ENCODE assay signal across 13 mouse cellular contexts in the genomic region with DNA sequence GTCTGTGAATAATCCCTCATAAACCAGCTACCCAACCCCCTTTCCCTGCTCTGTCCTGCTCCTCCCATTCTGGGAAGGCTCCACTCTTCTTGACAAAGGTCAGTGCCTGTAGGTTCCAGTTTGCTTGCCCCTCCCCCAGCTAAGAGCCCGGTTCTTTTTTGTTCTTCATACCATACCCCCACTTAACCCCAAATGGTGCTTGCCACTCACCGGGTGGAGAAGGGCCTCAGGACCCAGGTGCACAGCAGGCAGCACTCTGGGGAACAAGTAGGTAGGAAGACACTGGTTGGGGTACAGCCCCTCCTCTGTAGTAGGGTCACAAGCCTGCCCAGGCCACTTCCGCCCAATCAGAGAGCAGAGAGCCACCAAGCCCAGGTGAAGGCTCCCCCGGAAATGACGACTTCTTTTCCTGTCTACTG. TPM values are rescaled to one million over a fixed set of nuclear protein-coding genes. Genes with fewer than 3 reads are reported as not detected.
A peak's percentile ranks its signal among the peaks of the same experiment; 100 is the strongest.
DNase-seq lines count a peak whose midpoint lies in the region; ATAC-seq and TF ChIP-seq lines count a peak whose summit lies in the region.
"Had no signal": no experiment of that assay in that cellular context is flagged by ENCODE, and none has a peak within 500 bp of the region (broad histone marks: within the 10 kb centered on the region; RNA-seq: fewer than 3 reads in every experiment).

No protein-coding gene starts in this region.

- H3K9me3 ChIP-seq in kidney, embryonic 15.5 days (replicated peaks): no peaks in the 10 kb centered on the region
- H3K9me3 ChIP-seq in liver, postnatal 0 days (ENCODE audit: low read length): no peaks in the 10 kb centered on the region
- H3K9me3 ChIP-seq: G1E had no signal

- WGBS in kidney, adult 2 months: 20% methylated on average over 5 of the region's 5 CpGs
- WGBS in kidney, embryonic 15.5 days: 34% methylated on average over 5 of the region's 5 CpGs
- WGBS in liver, postnatal 0 days (ENCODE audit: insufficient replicate concordance): 26% methylated on average over 5 of the region's 5 CpGs

- no peak for ATAC-seq in kidney, embryonic 15.5 days (replicated peaks; ENCODE audit: low FRiP score)
- peak; percentile 92 for ATAC-seq in liver, postnatal 0 days
- ATAC-seq: hindbrain, embryonic 16.5 days had no signal

- H3K4me3 ChIP-seq in kidney, adult 2 months (ENCODE audit: insufficient read depth, low read depth, low read length): peak overlapping the region; percentile 53
- H3K4me3 ChIP-seq in kidney, embryonic 15.5 days (replicated peaks): no peak overlapping the region
- peak overlapping the region; percentile 38 for H3K4me3 ChIP-seq in liver, postnatal 0 days (ENCODE audit: low read depth, low read length)
- H3K4me3 ChIP-seq in layer of hippocampus, adult 2 months: no peak overlapping the region

- H3K4me1 ChIP-seq in kidney, adult 2 months (ENCODE audit: control insufficient read depth, insufficient read depth, low read length): no peaks in the 10 kb centered on the region; the same call in 1 of the 2 replicates
- peaks cover 33% of the 10 kb centered on the region for H3K4me1 ChIP-seq in kidney, embryonic 15.5 days
- H3K4me1 ChIP-seq in liver, postnatal 0 days (ENCODE audit: insufficient read depth): peaks cover 23% of the 10 kb centered on the region

- no peak overlapping the region for H3K9ac ChIP-seq in kidney, embryonic 15.5 days
- H3K9ac ChIP-seq in liver, postnatal 0 days (replicated peaks): no peak overlapping the region

- no peak overlapping the region for H3K4me2 ChIP-seq in kidney, embryonic 15.5 days
- peak overlapping the region; percentile 61 for H3K4me2 ChIP-seq in liver, postnatal 0 days (ENCODE audit: low read depth, low read length)

- TF ChIP-seq EP300 in liver, postnatal 0 days (IDR thresholded peaks at IDR 0.05; ENCODE audit: low read depth): peak; percentile 63; the same call in 1 of the 2 replicates

- H3K27me3 ChIP-seq in kidney, adult 2 months (replicated peaks; ENCODE audit: control insufficient read depth, insufficient read depth, low read length): no peaks in the 10 kb centered on the region
- peaks cover 21% of the 10 kb centered on the region for H3K27me3 ChIP-seq in kidney, embryonic 15.5 days
- H3K27me3 ChIP-seq in liver, postnatal 0 days (ENCODE audit: insufficient read depth, low read length): peaks cover 41% of the 10 kb centered on the region

- peak overlapping the region; percentile 73; the same call in 1 of the 2 replicates for H3K27ac ChIP-seq in kidney, adult 2 months (ENCODE audit: insufficient read depth, low read depth, low read length)
- no peak overlapping the region for H3K27ac ChIP-seq in kidney, embryonic 15.5 days
- H3K27ac ChIP-seq in liver, postnatal 0 days (ENCODE audit: low read depth): peak overlapping the region; percentile 91
- no peak overlapping the region for H3K27ac ChIP-seq in layer of hippocampus, adult 2 months

- no peaks in the 10 kb centered on the region for H3K36me3 ChIP-seq in kidney, adult 2 months (ENCODE audit: control insufficient read depth, insufficient read depth, low read length)
- H3K36me3 ChIP-seq in kidney, embryonic 15.5 days: no peaks in the 10 kb centered on the region
- no peaks in the 10 kb centered on the region; the same call in none of the 2 replicates for H3K36me3 ChIP-seq in liver, postnatal 0 days (replicated peaks; ENCODE audit: insufficient read depth, low read length)
- H3K36me3 ChIP-seq: G1E had no signal

- no peak for TF ChIP-seq POLR2A in kidney, adult 2 months (IDR thresholded peaks at IDR 0.05; ENCODE audit: low read depth, low read length)

- TF ChIP-seq CTCF in kidney, adult 2 months (conservative IDR thresholded peaks at IDR 0.05; ENCODE audit: insufficient read depth, insufficient read length, low read depth, low read length): no peak
- no peak for TF ChIP-seq CTCF in liver, postnatal 0 days (IDR thresholded peaks at IDR 0.05; ENCODE audit: low read depth)
- no peak for TF ChIP-seq CTCF in layer of hippocampus, adult 2 months (conservative IDR thresholded peaks at IDR 0.05)

- DNase-seq in kidney, adult 2 months: peak; percentile 88
- DNase-seq in ZHBTc4 (ENCODE audit: low read depth, low spot score): peak; percentile 49
- peak; percentile 59 for DNase-seq in kidney, postnatal 14 days
- DNase-seq in liver, postnatal 0 days: peak; percentile 64
- DNase-seq in layer of hippocampus, adult 2 months (ENCODE audit: low spot score in 2 of 2): no peak
- DNase-seq in right cerebral cortex, postnatal 36 days (ENCODE audit: low spot score in 2 of 2): no peak
- DNase-seq in embryo, embryonic 9.5 days (ENCODE audit: extremely low spot score): no peak
- DNase-seq: gastrocnemius, postnatal 10 days; layer of hippocampus, postnatal 36 days had no signal

RNA-seq across cellular contexts. Expression of a gene that starts 2.6 kb away (rescaled TPM):
- polyA plus RNA-seq in kidney, adult 2 months (2012; rRNA removed): 7.2 and 10.7 TPM in 2 replicates
- 4.6 and 7.4 TPM in 2 replicates for polyA plus RNA-seq in kidney, embryonic 15.5 days (2015; fragmentation: Nextera tagmentation; extraction: Ambion mirVana)
- 0.34 and 0.45 TPM in 2 replicates for polyA plus RNA-seq in liver, postnatal 0 days (2015; fragmentation: Nextera tagmentation; extraction: Ambion mirVana)
- total RNA-seq in layer of hippocampus, adult 2 months (2021): 10 to 100 TPM; 87.0 to 90.7 TPM
- total RNA-seq: megakaryocyte progenitor cell, adult 5-6 weeks had no signal
- polyA plus RNA-seq: G1E had no signal

RNA-seq across cellular contexts. Expression of a gene that starts 4.0 kb away (rescaled TPM):
- 17.1 and 17.7 TPM in 2 replicates for polyA plus RNA-seq in kidney, adult 2 months (2012; rRNA removed)
- 1.2 TPM in 2 replicates for polyA plus RNA-seq in kidney, embryonic 15.5 days (2015; fragmentation: Nextera tagmentation; extraction: Ambion mirVana)
- polyA plus RNA-seq in liver, postnatal 0 days (2015; fragmentation: Nextera tagmentation; extraction: Ambion mirVana): 8.6 and 8.9 TPM in 2 replicates
- total RNA-seq in layer of hippocampus, adult 2 months (2021): 10 to 100 TPM; 12.5 to 16.2 TPM
- total RNA-seq: G1E; megakaryocyte progenitor cell, adult 5-6 weeks had no signal
- polyA plus RNA-seq: G1E had no signal

RNA-seq across cellular contexts. Expression of a gene that starts 12.8 kb away (rescaled TPM):
- 21.4 and 33.1 TPM in 2 replicates for polyA plus RNA-seq in kidney, adult 2 months (2012; rRNA removed)
- polyA plus RNA-seq in kidney, embryonic 15.5 days (2015; fragmentation: Nextera tagmentation; extraction: Ambion mirVana): 16.3 and 20.1 TPM in 2 replicates
- polyA plus RNA-seq in liver, postnatal 0 days (2015; fragmentation: Nextera tagmentation; extraction: Ambion mirVana): 3.6 and 4.7 TPM in 2 replicates
- 10 to 100 TPM; 74.2 to 79.5 TPM for total RNA-seq in layer of hippocampus, adult 2 months (2021)

RNA-seq across cellular contexts. Expression of a gene that starts 12.8 kb away (rescaled TPM):
- polyA plus RNA-seq in kidney, adult 2 months (2012; rRNA removed): 14.0 and 22.4 TPM in 2 replicates
- 116 and 120 TPM in 2 replicates for polyA plus RNA-seq in kidney, embryonic 15.5 days (2015; fragmentation: Nextera tagmentation; extraction: Ambion mirVana)
- 25.1 and 27.5 TPM in 2 replicates for polyA plus RNA-seq in liver, postnatal 0 days (2015; fragmentation: Nextera tagmentation; extraction: Ambion mirVana)
- 10 to 100 TPM; 26.1 TPM for total RNA-seq in layer of hippocampus, adult 2 months (2021)

RNA-seq across cellular contexts. Expression of a gene that starts 37.3 kb away (rescaled TPM):
- 3.6 and 4.7 TPM in 2 replicates for polyA plus RNA-seq in kidney, adult 2 months (2012; rRNA removed)
- 6.4 and 6.7 TPM in 2 replicates for polyA plus RNA-seq in kidney, embryonic 15.5 days (2015; fragmentation: Nextera tagmentation; extraction: Ambion mirVana)
- 0.88 and 1.4 TPM in 2 replicates for polyA plus RNA-seq in liver, postnatal 0 days (2015; fragmentation: Nextera tagmentation; extraction: Ambion mirVana)
- total RNA-seq in layer of hippocampus, adult 2 months (2021): 100 to 1,000 TPM; 450 to 457 TPM
- total RNA-seq: megakaryocyte progenitor cell, adult 5-6 weeks had no signal

Comparison
In these comparisons a context has a peak if more than half of its experiments do, and no peak if none do; other contexts are left out.
1. H3K27ac ChIP-seq: peak in kidney, adult 2 months (single experiment) and liver, postnatal 0 days (single experiment); none in kidney, embryonic 15.5 days (single experiment) and layer of hippocampus, adult 2 months (single experiment).
2. H3K4me3 ChIP-seq: peak in kidney, adult 2 months (single experiment) and liver, postnatal 0 days (single experiment); none in kidney, embryonic 15.5 days (single experiment) and layer of hippocampus, adult 2 months (single experiment).
3. DNase-seq: peak in kidney, adult 2 months (single experiment), ZHBTc4 (single experiment), kidney, postnatal 14 days (single experiment) and liver, postnatal 0 days (single experiment); none in layer of hippocampus, adult 2 months (0 of 2), right cerebral cortex, postnatal 36 days (0 of 2) and embryo, embryonic 9.5 days (single experiment).